Mouse (Mus musculus) mature B cell (primary cell): ENCODE measurements around the gene Hspg2.
"Not testable (repeated sequence)": the region's sequence is repeated elsewhere in the genome, so short reads cannot be mapped to it uniquely, and the experiment has no call there.

Source experiments
- in situ Hi-C: fragments of 300-500 bp; cut with MboI; formaldehyde crosslinking; loops from 2 replicates; pipeline ENCODE4 v1.14.3; 2019

The Hspg2 gene

GRCm38 (mm10) chr4:137577486-137577885, 108.9 kb downstream of the Hspg2 start:
- in situ Hi-C loops = no loop called here

GRCm38 (mm10) chr4:137578181-137578845, 109.7 kb downstream of the Hspg2 start:
- in situ Hi-C loops = no loop called here

- in situ Hi-C loops = no loop called here
Measured at GRCm38 (mm10) chr4:137579789-137580188, 111.2 kb downstream of the Hspg2 start.

- in situ Hi-C loops = no loop called here
Measured at GRCm38 (mm10) chr4:137580299-137580698, 111.7 kb downstream of the Hspg2 start.

- in situ Hi-C loops = no loop called here
Measured at GRCm38 (mm10) chr4:137581815-137582214, 113.2 kb downstream of the Hspg2 start.

- in situ Hi-C loops = not testable (repeated sequence)
Measured at GRCm38 (mm10) chr4:137589095-137589494, 120.5 kb downstream of the Hspg2 start.

- in situ Hi-C loops = no loop called here
Measured at GRCm38 (mm10) chr4:137589586-137589985, 121.0 kb downstream of the Hspg2 start.

- in situ Hi-C loops = no loop called here
Measured at GRCm38 (mm10) chr4:137590961-137591360, 122.4 kb downstream of the Hspg2 start.

- in situ Hi-C loops = no loop called here
Measured at GRCm38 (mm10) chr4:137593601-137594495, 125.3 kb downstream of the Hspg2 start, which contains the start of gene Usp48. Gene Usp48 (plus strand): TSS chr4:137593755.

- in situ Hi-C loops = no loop called here
Measured at GRCm38 (mm10) chr4:137594496-137595270, 126.1 kb downstream of the Hspg2 start.

GRCm38 (mm10) chr4:137597098-137597630, 128.6 kb downstream of the Hspg2 start:
- in situ Hi-C loops = no loop called here

GRCm38 (mm10) chr4:137598577-137598976, 130.0 kb downstream of the Hspg2 start:
- in situ Hi-C loops = no loop called here

- in situ Hi-C loops = no loop called here
Measured at GRCm38 (mm10) chr4:137603449-137604171, 135.0 kb downstream of the Hspg2 start.

- in situ Hi-C loops = no loop called here
Measured at GRCm38 (mm10) chr4:137607023-137607422, 138.5 kb downstream of the Hspg2 start.

GRCm38 (mm10) chr4:137609281-137609680, 140.7 kb downstream of the Hspg2 start:
- in situ Hi-C loops = no loop called here

GRCm38 (mm10) chr4:137609702-137610101, 141.1 kb downstream of the Hspg2 start:
- in situ Hi-C loops = no loop called here

- in situ Hi-C loops = no loop called here
Measured at GRCm38 (mm10) chr4:137610256-137610655, 141.7 kb downstream of the Hspg2 start.
